Mouse (Mus musculus): ENCODE data around the gene Synj2.
A peak's percentile ranks its signal among the peaks of the same experiment; 100 is the strongest.

The Synj2 gene

DNA sequence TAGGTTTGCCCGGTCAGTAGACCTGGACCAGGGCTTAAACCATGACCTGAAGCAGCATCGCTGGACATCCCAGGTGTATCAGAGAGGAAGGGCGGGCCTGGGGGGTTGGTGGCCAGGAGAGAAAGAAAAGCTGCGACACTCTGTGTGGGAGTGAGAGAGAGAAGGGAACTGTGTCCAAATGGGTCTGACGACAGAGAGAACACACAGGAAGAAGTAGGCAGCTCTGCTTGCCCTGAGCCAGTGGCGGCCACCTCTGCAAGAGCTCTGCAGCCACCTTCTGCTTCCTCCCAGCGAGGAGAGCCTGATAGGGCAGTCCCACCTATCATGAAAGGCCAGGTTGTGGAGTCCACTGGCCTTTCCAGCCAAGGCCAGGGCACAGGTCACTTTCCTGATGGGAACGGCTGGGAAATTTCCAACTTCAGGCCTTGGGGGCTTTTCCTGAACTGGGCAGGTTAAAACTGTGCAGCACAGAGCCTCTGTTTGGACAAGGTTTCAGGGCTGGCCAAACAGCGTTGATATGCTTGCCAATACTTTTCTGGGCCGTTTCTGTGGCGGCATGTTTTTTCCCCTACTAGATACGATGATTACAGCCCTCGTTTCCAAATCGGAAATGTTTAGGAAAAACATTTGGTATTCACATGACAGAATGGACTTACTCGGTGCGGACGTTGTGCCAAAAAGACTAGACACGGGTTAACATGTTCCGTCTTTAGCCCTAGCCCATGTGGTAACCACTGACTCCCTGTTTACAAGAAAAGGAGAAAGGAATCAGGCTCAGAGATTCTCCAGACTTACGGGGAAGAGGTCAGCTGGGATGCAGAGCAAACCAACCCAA lies 35.4 kb downstream of the Synj2 start:
- DNase-seq: no peak

GRCm38 (mm10) chr17:5977056-5977920 lies 36.2 kb downstream of the Synj2 start:
- DNase-seq: no peak

- DNase-seq: no peak
Observed at GRCm38 (mm10) chr17:5977921-5978504, 36.9 kb downstream of the Synj2 start.

- DNase-seq: no peak
Observed at GRCm38 (mm10) chr17:5978505-5979077, 37.5 kb downstream of the Synj2 start.

- no peak for DNase-seq
Observed at GRCm38 (mm10) chr17:5980860-5981259, 39.8 kb downstream of the Synj2 start.

DNA sequence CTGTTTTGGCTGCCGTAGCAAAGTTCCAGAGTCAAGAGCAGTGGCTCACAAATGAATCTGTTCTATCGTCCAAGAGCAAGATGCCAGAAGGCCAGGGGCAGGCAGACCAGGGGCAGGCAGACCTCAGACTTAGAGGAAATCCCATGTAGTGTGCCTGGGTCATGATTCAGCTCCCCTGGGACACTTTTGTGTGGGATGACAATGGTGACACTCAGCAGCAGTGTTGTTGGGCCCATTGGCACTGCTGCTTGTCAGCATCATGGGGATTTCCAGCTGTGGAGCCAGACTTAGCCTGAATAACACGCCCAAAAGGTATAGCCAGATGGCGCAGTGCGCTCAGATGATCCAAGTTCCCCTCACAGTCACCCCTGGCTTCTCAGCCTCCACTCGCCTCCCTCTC lies 42.1 kb downstream of the Synj2 start:
- no peak for DNase-seq

- DNase-seq: no peak
Observed at GRCm38 (mm10) chr17:5983901-5984300, 42.8 kb downstream of the Synj2 start.

- no peak for DNase-seq
Observed at GRCm38 (mm10) chr17:5984700-5985231, 43.7 kb downstream of the Synj2 start.

DNA sequence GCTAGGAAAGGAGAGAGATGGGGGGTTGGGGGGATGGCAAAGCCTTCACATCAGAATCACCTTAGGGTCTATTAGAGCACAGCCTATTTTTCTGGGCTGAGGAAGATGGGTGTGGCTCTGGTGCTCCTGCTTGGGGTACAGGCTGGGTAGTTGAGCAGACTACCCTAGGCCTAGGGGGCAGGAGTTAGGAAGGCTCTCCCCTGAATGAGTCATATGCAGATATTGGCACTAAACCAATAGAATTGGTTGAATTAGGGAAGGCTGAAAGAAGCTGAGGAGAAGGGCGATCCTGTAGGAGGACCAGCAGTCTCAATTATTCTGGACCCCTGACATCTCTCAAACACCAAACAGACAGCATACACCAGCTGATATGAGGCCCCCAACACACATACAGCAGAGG lies 44.2 kb downstream of the Synj2 start:
- DNase-seq: no peak

DNA sequence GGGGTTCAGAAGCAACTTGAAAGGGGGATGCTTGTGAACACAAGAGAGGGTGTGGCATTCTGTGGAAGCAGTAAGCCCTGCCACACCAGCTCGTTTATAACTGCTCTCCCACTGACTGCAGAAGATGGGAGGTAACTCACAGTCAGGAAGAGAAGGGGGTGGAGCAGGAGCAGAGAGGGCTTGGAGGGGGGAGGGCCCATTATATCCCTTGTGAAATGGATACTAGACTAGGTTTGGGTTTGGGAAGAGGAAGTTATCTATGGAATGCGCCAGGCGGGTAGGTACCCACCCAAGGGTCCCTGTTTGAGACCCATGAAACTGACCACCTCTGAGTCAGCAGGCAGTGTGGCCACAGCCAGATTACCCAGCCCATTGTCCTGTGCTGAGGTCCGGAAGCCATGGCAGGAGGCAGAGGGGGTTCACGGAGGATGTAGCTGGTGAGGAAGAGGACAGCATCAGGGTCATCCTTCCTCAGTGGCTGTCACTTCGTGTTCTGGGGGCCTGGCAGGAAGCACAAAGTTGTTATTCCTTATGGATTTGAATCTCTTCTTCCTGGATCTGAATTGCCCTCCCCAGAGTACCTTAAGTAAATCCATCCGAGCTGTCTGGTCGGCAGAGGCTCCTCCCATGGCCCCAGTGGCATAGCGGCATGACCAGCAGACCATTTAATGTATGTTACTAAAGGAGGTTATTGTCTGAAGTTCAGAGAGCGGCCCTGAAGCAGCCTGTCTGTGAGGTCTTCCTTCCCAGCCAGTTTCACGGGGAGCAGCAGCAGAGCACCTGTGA lies 46.4 kb downstream of the Synj2 start:
- DNase-seq: no peak

- DNase-seq: no peak
Observed at GRCm38 (mm10) chr17:5988102-5988501, 47.0 kb downstream of the Synj2 start.

DNA sequence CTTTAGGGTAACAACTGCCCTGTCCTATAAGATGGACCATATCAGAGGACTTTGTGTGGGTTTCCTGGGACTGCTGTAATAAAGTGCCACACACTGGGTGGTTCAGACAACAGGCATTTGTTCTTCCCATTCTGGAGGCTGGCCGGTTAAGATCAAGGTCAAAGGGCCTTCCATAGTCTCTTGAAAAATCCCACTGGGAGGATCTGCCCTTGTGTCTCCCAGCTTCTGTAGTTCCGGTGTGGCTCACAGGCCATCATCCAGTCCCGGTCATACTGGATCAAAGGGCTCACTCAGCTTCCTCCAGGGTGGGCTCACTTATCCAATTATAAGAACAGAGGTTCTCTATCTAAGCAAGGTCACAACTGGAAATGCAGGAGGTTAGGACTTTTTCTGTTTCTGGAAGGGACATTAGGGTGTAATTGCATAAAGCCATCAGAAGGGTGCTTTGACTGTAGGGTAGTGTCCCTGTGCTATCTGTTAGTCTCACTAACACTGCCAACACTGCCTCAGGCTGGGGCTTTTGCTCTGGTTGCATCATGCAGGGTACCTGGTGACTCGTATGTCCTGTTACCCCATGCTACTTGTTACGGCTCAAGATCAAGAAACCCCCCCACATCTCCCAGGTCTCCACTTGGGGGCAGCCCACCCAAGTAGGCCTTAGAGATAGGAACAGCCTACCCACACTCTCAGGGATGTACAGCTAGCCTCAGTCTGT lies 51.9 kb downstream of the Synj2 start:
- no peak for DNase-seq

DNA sequence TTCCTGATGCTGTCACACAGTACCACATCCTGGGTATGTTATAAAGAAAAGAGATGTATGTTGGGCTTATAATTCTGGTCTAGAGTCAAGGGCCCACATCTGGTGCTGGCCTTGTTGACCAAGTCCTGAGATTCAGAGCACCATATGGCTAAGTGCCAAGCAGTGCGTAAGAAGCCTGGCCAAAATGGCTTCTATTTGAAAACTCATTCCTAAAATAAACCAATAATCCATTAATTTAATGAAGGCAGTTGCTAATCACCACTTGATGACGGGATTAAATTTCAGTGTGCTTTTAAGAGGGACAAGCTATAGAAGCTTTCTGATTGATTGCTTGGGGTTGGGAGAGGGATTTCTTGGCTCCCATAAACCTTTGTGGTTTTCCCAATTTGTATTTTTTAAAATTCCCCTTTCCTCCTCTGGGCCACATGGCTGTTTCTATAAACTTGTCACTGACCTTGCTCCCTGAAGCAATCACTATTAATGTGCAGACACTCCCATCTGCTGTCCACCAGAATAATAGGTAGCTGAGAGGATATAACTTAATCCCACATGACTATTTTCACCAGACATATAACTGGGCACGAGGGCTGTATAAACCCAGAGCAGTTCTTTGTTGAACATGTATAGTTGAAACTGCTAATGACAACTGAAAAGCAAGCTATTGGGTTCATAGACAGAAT lies 52.6 kb downstream of the Synj2 start:
- DNase-seq: no peak

DNA sequence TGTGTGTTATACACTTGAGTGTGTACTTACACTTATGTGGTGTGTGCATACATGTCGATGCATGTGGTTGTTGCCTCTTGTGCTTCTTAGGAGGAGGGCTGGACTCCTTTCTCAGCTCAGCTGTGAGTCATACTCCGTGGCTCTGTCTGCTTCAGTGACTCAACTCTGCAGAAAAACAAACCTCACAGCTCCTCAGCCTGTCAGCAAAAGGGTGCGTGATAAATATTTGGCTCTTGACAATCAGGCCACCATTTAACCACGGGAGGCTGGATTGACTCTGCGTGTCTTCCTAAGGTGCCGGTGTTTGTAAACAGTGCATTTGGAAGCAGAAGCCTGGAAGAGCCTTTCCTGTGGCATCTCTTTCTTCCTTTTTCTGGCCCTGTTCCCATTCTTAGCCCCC lies 53.5 kb downstream of the Synj2 start:
- no peak for DNase-seq

DNA sequence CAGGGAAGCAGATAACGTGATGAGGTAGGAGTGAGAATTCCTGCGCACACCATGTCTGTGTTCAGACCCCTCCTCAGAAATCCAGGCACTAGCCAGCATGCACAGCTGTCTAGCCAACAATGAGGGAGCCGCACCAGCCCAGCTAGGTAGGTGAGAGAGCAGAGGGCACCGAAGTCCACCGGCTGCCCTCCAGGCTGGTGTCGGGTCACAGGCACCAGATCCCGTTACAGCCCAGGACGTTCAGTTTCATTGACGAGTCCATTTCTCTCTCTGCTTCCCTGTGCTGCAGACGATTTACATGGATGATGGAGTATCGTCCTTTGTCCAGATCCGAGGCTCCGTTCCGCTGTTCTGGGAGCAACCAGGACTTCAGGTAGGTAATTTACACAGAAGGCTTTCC lies 55.5 kb downstream of the Synj2 start:
- DNase-seq: no peak

- DNase-seq: peak; percentile 74
Observed at GRCm38 (mm10) chr17:5997380-5998234, 56.5 kb downstream of the Synj2 start.

DNA sequence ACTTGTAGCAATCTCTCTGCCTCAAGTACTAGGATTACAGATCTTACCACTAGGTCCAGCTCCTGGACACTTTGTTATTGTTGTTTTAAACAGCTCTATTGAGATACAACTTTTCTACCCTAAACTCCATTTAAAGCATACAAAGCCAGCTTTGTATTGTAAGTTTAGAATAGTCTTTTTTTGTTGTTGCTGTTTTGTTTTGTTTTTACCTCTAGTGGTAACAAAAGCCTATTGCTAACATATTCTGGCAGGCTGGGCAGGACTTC lies 57.1 kb downstream of the Synj2 start:
- no peak for DNase-seq

DNA sequence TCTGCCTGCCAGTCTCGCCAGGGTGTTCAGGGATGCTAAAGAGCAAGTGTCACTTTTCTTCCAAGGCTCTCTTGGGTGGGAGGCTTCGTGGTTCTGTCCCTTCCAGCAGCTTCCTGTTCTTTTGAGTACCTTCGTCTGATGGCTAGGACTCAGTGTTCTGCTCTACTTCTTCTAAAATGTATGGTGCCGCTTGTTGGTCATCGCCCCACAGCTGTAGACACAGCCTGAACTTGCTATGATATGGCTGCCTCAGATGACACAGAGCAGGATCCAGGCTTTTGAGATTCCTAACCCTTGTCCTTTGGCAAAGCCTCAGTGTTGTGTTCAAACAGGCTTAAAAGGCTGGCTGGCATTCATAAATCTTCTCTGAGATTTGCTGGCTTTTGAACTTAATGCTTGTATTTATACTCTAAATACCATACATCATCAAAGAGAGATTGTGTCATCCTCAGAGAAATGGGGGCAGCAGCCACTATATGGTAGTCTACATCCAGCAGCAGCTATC lies 58.0 kb downstream of the Synj2 start:
- no peak for DNase-seq

DNA sequence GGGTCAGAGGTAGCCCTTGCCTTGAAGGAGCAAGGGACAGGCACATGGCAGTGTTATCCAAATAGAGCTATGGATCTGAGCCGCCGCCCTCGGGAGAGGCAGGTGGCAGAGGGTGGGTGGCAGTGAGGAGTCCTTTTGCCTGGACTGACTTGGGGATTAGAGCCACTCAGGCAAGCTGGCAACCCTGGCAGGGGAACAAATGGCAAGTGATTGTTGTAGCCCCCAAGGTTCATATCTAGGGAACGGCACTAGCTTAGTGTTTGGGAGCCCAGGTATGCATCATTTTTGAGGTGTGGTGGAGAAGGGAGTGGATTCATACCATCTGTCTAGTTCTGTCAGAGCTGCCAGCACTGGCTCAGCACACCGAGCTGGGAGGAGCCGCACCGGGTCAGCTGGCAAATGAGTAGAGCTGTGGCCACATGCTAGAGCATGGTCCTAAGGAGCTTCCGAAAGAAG lies 59.8 kb downstream of the Synj2 start:
- DNase-seq: peak; percentile 80

- DNase-seq: no peak
Observed at GRCm38 (mm10) chr17:6001389-6001788, 60.3 kb downstream of the Synj2 start.

All from cerebellum, adult 11 months (tissue).